Mouse (Mus musculus) heart, embryonic 14.5 days (tissue): ENCODE data around the gene Kcnmb1. TPM values are rescaled to one million over a fixed set of nuclear protein-coding genes. Genes with fewer than 3 reads are reported as not detected.
A peak's percentile ranks its signal among the peaks of the same experiment; 100 is the strongest.

Experiments used
- ATAC-seq: fragments of 200-750 bp; cut with Nextera tagmentation; 2 replicates; pipeline ENCODE4 v1.8.0; 2017; ENCODE audit warnings: low read depth, moderate TSS enrichment; ENCODE audit not compliant: insufficient number of reproducible peaks, insufficient read depth, low FRiP score
- H3K27ac ChIP-seq, 2 experiments: fragments of 200-500 bp in 1 of 2; fragments of 300-500 bp in 1 of 2; sonication (generic) in 1 of 2; replicated peaks in 1 of 2; 2 replicates each; pipeline ENCODE4 v1.5.1; 2012 to 2014; ENCODE audit warnings: low read depth in 2 of 2, low read length in 2 of 2, control low read depth in 1 of 2, mild to moderate bottlenecking in 1 of 2, mixed read lengths in 1 of 2; ENCODE audit not compliant: control insufficient read depth in 1 of 2, insufficient read depth in 1 of 2
- H3K27me3 ChIP-seq: fragments of 300-500 bp; sonication (generic); 2 replicates; pipeline ENCODE4 v1.6.1; 2014; ENCODE audit warnings: mild to moderate bottlenecking, low read length, control low read depth; ENCODE audit not compliant: control insufficient read depth, insufficient read depth
- H3K36me3 ChIP-seq: fragments of 300-500 bp; sonication (generic); 2 replicates; pipeline ENCODE4 v1.6.1; 2014; ENCODE audit warnings: mild to moderate bottlenecking, control low read depth, low read length, mixed read lengths; ENCODE audit not compliant: control insufficient read depth, insufficient read depth
- H3K4me1 ChIP-seq, 2 experiments: fragments of 200-500 bp in 1 of 2; fragments of 300-500 bp in 1 of 2; sonication (generic) in 1 of 2; 2 replicates each; pipeline ENCODE4 v1.6.1; 2012 to 2014; ENCODE audit warnings: low read length in 2 of 2, control low read depth in 1 of 2, mixed read lengths in 1 of 2; ENCODE audit not compliant: control insufficient read depth in 2 of 2, insufficient read depth in 2 of 2
- H3K4me2 ChIP-seq: fragments of 300-500 bp; sonication (generic); 2 replicates; pipeline ENCODE4 v1.6.1; 2014; ENCODE audit warnings: mild to moderate bottlenecking, low read length
- H3K4me3 ChIP-seq, 2 experiments: fragments of 200-500 bp in 1 of 2; fragments of 300-500 bp in 1 of 2; sonication (generic) in 1 of 2; 2 replicates each; pipeline ENCODE4 v1.5.1; 2012 to 2014; ENCODE audit warnings: low read length in 2 of 2, mild to moderate bottlenecking in 2 of 2, control low read depth in 1 of 2, low read depth in 1 of 2, moderate library complexity in 1 of 2; ENCODE audit not compliant: control insufficient read depth in 1 of 2, insufficient read depth in 1 of 2
- H3K9ac ChIP-seq: fragments of 300-500 bp; sonication (generic); 2 replicates; pipeline ENCODE4 v1.6.1; 2014; ENCODE audit warnings: mild to moderate bottlenecking, low read length
- H3K9me3 ChIP-seq: fragments of 300-500 bp; sonication (generic); 2 replicates; pipeline ENCODE4 v1.6.1; 2016; ENCODE audit warnings: low read length, control low read depth; ENCODE audit not compliant: control insufficient read depth
- WGBS: fragments of 180-500 bp; shearing (Covaris S2); extraction: QIAGEN DNeasy Blood & Tissue Kit; methylation state at CpG from one replicate; pipeline ENCODE4 v1.1.7; 2014; 5-methylcytosine and 5-hydroxymethylcytosine counted together
- polyA plus RNA-seq: library from polyadenylated mRNA; unstranded; fragments of >200 nt; fragmentation: Nextera tagmentation; extraction: Ambion mirVana; gene quantifications from 2 replicates; pipeline ENCODE4 v1.2.1, GENCODE M21; 2014

Kcnmb1 gene
- polyA plus RNA-seq, 1 experiment from 2014 or later = 2.0 TPM

- Histone ChIP-seq H3K4me2 (peak overlapping the region; percentile 25; the same call in 1 of the 2 replicates), H3K9me3 (no peaks in the 10 kb centered on the region), H3K9ac (no peak overlapping the region), H3K36me3 (no peaks in the 10 kb centered on the region), H3K27ac (no peak overlapping the region), H3K4me3 (no peak overlapping the region), H3K27me3 (peaks cover 6% of the 10 kb centered on the region; the same call in 1 of the 2 replicates), H3K4me1 (0 out of 4 replicates have a peak, but pooled peaks cover 0 to 2% of the 10 kb centered on the region in 2 experiments)
- WGBS = 61% methylated on average over 18 of the region's 18 CpGs
- no peak for ATAC-seq
These were observed 30.3 kb upstream of the Kcnmb1 start for GRCm38 (mm10) chr11:33932386-33933111.

DNA sequence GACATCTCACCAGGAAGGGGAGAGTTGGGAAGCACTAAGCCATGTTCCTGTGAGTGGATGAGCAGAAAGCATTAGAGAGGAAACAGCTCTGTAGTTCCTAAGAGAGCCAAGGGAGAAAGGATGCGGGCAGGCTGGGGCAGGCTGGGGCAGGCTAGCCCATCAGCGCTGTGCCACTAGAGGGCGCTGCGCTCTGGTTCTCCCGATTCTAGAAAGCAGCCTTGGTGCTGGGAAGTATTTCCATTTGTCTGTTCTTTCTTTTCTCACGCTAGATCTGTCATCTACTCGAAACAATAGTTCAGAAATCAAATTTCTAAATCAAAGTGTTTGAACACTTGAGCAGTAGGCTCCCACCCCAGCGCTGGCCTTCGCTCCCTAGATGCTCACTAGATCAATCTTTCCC lies 28.5 kb upstream of the Kcnmb1 start:
- Histone ChIP-seq H3K27me3 (no peaks in the 10 kb centered on the region), H3K9me3 (no peaks in the 10 kb centered on the region), H3K27ac (no peak overlapping the region), H3K4me2 (no peak overlapping the region), H3K9ac (no peak overlapping the region), H3K4me3 (no peak overlapping the region), H3K36me3 (no peaks in the 10 kb centered on the region), H3K4me1 (0 out of 4 replicates have a peak, but pooled peaks cover 0 to 2% of the 10 kb centered on the region in 2 experiments)
- no peak for ATAC-seq
- WGBS = 53% methylated on average over 9 of the region's 9 CpGs

DNA sequence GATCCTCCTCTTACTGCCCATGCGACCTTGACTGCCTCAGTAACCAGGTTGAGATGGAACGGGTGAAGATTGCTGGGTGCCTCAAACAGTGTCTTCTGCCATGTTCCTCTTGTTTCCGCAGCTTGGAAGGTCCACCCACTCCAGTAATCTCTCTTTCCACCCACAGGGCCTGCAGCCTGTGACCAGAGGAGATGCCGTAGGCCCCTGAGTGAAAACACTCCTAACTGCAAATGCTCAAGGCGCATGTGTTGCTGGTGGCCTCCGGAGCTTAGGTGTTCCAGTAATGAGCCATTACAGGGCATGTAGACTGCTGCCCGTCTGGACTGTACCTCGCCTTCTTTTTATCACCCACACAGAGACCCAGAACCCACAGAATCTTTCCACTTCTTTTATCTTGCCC lies 25.2 kb upstream of the Kcnmb1 start:
- H3K27me3 ChIP-seq = no peaks in the 10 kb centered on the region
- no peak overlapping the region for H3K27ac ChIP-seq
- no peaks in the 10 kb centered on the region for H3K4me1 ChIP-seq
- ATAC-seq = no peak
- H3K9ac ChIP-seq = no peak overlapping the region
- H3K4me3 ChIP-seq = no peak overlapping the region
- H3K4me2 ChIP-seq = no peak overlapping the region
- no peaks in the 10 kb centered on the region for H3K9me3 ChIP-seq
- 81% methylated on average over 8 of the region's 8 CpGs for WGBS
- H3K36me3 ChIP-seq = no peaks in the 10 kb centered on the region

- Histone ChIP-seq H3K36me3 (no peaks in the 10 kb centered on the region), H3K27ac (no peak overlapping the region), H3K4me3 (no peak overlapping the region), H3K9ac (no peak overlapping the region), H3K27me3 (no peaks in the 10 kb centered on the region), H3K9me3 (no peaks in the 10 kb centered on the region), H3K4me1 (no peaks in the 10 kb centered on the region), H3K4me2 (no peak overlapping the region)
- 55% methylated on average over 7 of the region's 7 CpGs for WGBS
- ATAC-seq = no peak
These were observed 24.1 kb upstream of the Kcnmb1 start for GRCm38 (mm10) chr11:33938561-33939274.

DNA sequence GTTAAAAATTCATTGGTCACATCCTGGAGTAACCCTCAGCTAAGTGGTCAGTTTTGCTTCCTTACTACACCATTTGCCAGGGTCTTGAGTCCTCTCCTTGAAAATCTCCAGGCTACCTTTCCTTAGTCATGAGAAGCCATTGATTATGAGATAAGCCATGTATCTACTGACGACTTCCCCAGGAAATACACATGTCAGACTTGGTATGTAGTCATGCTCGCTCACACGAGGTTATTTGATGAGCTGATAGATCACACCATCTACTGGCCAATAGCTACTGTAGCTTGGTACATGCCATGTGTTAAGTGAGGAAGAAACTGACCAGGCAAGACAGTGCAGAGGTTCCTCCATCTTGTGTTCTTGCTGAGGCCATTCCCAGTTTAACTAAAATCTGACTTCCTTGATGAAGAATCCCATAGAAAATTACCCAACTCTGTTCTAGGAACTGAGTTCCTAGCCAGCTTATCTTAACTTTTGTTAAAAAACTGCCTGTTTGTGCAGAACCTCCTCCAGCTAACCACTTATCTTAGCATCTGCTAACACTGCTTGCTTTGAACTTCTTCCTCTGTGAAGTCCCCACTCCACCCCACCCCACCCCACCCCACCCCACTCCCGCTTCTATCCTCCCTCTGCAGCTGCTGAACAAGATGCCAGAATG lies 23.2 kb upstream of the Kcnmb1 start:
- Histone ChIP-seq H3K9ac (no peak overlapping the region), H3K4me2 (no peak overlapping the region)
- 68% methylated on average over 4 of the region's 4 CpGs for WGBS

GRCm38 (mm10) chr11:33943565-33943964 lies 19.2 kb upstream of the Kcnmb1 start:
- no peaks in the 10 kb centered on the region for H3K4me1 ChIP-seq
- H3K36me3 ChIP-seq = no peaks in the 10 kb centered on the region
- no peak overlapping the region for H3K9ac ChIP-seq
- H3K4me3 ChIP-seq = no peak overlapping the region
- no peak for ATAC-seq
- no peak overlapping the region for H3K27ac ChIP-seq
- H3K27me3 ChIP-seq = no peaks in the 10 kb centered on the region
- no peak overlapping the region for H3K4me2 ChIP-seq
- H3K9me3 ChIP-seq = no peaks in the 10 kb centered on the region
- WGBS = 63% methylated on average over 1 of the region's 1 CpGs

More for the DNA sequence above, 23.2 kb upstream of the Kcnmb1 start:
- Histone ChIP-seq H3K36me3 (no peaks in the 10 kb centered on the region), H3K4me1 (no peaks in the 10 kb centered on the region), H3K9me3 (no peaks in the 10 kb centered on the region), H3K4me3 (no peak overlapping the region), H3K27me3 (no peaks in the 10 kb centered on the region), H3K27ac (no peak overlapping the region)
- no peak for ATAC-seq

DNA sequence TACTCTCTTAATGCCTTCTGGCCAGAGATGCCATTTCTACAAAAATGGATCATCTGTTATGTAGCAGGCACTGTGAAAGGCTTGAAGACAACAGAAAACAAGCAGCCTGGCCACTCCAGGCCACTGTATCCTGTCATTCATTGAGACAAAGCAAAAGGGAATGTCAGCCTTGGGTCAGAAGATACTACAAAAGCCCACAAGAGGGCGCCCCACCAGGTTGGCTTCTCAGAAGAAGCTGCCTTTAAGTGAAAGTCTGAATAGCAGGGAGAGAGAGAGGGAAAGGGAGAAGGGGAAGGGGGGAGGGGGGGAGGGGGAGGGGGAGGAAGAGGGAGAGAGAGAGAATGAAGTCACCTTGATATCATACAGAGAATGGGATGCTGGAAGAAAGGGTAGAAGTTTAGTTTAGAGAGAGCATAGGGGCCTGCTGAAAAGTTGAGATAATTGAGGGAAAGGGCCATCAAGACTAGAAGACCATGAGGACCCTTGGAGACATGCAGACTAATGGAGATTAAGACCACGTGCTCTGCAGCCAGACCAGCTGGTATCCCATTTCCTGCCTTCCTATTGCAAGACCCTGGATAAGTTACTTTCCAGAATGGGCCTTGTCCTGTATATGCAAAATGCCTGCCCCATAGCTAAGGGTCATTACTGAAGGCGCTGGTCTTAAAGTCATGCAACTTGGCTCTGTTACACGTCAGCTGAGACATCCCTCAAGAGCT lies 18.6 kb upstream of the Kcnmb1 start:
- Histone ChIP-seq H3K9ac (no peak overlapping the region), H3K27ac (no peak overlapping the region), H3K4me2 (no peak overlapping the region), H3K9me3 (no peaks in the 10 kb centered on the region), H3K4me1 (no peaks in the 10 kb centered on the region), H3K36me3 (no peaks in the 10 kb centered on the region), H3K4me3 (no peak overlapping the region), H3K27me3 (no peaks in the 10 kb centered on the region)
- no peak for ATAC-seq
- 63% methylated on average over 4 of the region's 4 CpGs for WGBS
